Mouse (Mus musculus): ENCODE results near the gene Selenoo. TPM values are rescaled to one million over a fixed set of nuclear protein-coding genes. Genes with fewer than 3 reads are reported as not detected.

Selenoo gene
- 10 to 100 TPM; 15.1 to 15.2 TPM for total RNA-seq (2021)

- DNase-seq (ENCODE audit: low spot score) = peak; percentile 86
- intact Hi-C loops (cut with DNase I) = no loop called here
These were observed at the start of gene Selenoo for GRCm38 (mm10) chr15:89088607-89089247. TSS of gene Selenoo (plus strand) at chr15:89089084.

- DNase-seq (ENCODE audit: low spot score) = no peak
- intact Hi-C loops (cut with DNase I) = no loop called here
These were observed 44.5 kb upstream of the Selenoo start for GRCm38 (mm10) chr15:89044381-89044780.

DNA sequence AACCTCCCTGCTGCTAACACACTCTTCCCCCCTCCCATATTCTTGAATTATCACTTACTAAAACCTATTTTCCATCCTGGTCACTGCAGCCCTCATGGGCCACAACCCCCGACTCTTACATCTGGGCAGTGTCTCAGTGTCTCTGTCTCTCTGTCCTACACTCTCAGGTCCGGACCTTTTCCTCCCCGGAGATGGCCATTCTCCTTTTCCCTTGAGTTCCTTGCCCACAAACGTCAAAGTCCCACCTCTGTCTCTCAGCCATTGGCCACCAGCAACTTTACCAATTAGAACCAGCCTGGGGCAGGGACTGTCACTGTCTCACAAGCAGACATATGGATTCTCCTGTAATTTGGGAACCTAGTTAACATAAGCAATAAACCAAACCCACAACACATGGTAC is 42.5 kb upstream of the Selenoo start:
- intact Hi-C loops (cut with DNase I) = no loop called here
- DNase-seq (ENCODE audit: low spot score) = no peak

- no peak for DNase-seq (ENCODE audit: low spot score)
- intact Hi-C loops (cut with DNase I) = no loop called here
These were observed 34.2 kb upstream of the Selenoo start for GRCm38 (mm10) chr15:89054666-89055065.

GRCm38 (mm10) chr15:89058736-89059135 is 30.1 kb upstream of the Selenoo start:
- intact Hi-C loops (cut with DNase I) = no loop called here
- no peak for DNase-seq (ENCODE audit: low spot score)

DNA sequence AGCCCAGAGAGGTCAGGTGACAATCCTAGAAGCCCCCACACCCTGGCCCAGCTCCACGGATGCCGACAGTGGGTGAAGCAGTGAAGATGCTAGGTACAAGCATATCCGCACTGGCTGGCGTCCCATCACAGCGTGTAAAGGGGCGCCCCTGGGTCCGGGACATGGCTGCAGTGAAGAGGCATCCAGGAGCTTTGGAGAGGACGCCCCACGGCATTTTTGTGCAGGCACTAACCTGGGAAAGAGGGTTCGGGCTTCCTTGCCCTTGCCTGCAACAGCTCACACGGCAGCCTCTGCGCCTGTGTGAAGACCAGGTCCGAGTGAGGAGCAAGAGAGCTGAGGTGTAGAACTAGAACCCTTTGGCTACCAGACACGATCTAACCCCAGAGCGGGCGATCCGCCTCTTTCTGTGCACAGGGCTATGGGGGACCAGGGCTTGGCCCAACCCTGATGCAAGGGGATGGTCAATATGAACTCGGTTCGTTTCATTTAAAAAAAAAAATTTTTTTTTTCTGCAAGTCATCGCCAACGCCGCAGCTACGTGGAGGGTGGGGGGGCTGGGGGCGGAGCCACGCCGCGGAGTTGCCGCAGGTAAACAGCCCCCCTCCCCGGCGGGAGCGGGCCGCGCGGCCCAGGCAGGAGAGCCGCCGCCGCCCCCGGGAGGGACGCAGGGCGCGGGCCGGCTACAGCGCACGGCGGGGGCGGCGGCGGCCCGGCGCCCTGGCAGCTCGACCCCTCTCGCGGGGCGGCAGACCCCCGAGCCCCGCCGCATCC is 29.5 kb upstream of the Selenoo start, which contains the start of gene Panx2:
Gene Panx2 (plus strand): TSS at position 574 of the 771 bp plus-strand sequence.
- intact Hi-C loops (cut with DNase I) = no loop called here
- no peak for DNase-seq (ENCODE audit: low spot score)

GRCm38 (mm10) chr15:89060032-89060681 is 28.7 kb upstream of the Selenoo start:
- no peak for DNase-seq (ENCODE audit: low spot score)
- intact Hi-C loops (cut with DNase I) = no loop called here

DNA sequence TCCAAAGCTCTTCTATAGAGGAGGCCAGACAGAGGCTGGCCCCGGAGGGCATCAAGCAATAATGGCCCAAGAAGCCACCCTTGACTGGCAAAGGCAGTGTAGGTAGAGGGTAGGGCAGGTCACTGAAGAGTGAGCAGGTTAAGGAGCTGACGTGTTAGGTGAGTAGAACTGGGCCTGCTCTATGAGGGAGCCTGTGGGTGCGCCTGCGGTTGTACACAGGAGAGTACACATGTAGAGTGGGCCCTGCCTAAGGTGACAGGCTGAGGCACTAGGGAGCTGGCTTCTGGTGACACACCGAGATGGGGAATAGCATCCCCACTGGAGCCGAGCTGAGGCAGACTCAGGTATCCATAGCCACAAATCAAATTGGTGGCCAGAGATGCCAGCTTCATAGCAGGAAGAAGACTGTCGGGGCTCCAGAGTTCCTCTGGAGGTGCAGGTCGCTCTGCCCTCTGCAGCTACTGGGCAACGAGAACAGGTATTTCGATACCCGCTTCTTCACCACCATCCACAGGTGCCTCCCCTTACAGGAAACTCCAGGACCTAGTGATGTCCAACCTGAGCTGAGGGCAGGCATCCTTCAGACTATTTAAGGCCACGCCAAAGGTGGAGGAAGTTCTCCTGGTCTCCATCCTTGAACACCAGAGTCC is 27.9 kb upstream of the Selenoo start:
- DNase-seq (ENCODE audit: low spot score) = no peak
- intact Hi-C loops (cut with DNase I) = no loop called here

GRCm38 (mm10) chr15:89061761-89062517 is 26.9 kb upstream of the Selenoo start:
- DNase-seq (ENCODE audit: low spot score) = no peak
- intact Hi-C loops (cut with DNase I) = no loop called here

GRCm38 (mm10) chr15:89062518-89062910 is 26.4 kb upstream of the Selenoo start:
- DNase-seq (ENCODE audit: low spot score) = no peak
- intact Hi-C loops (cut with DNase I) = no loop called here

DNA sequence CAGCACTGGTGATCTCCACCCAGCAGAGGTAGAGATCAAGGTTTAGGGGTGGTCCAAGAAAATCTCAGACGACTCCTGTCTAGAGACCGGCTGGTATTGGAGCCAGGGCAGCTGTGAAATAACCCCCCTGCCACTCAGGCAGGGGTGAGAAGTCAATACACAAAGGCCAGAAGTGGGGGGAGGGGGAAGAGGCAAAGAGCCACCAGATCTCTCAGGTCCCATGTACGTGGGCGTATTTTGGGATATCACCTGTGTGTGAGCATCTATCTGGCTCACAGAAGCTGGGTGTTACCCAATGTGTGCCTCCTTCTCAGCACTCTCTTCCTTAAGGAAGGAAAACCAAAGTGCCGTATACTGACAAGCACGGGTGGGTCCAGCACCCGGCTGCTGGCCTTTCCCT is 25.9 kb upstream of the Selenoo start:
- intact Hi-C loops (cut with DNase I) = no loop called here
- no peak for DNase-seq (ENCODE audit: low spot score)

DNA sequence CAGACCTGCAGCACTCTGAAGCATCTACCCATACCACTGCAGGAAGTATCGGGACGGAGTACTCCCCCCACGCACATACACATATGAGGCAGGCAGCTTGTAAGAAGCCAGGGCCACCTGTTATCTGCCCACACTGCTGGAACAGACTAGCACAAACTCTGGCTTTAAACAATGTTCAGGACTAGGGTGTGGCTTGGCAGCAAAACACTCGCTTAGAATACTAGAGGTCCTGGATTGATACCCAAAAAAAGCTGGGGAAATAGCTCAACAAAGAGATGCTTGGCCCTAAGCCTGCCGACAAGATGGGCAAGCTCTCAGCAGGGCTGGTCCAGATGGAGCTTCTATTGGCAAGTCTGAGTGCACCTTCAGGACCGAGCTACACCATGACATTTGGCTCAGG is 25.3 kb upstream of the Selenoo start:
- DNase-seq (ENCODE audit: low spot score) = no peak
- intact Hi-C loops (cut with DNase I) = no loop called here

DNA sequence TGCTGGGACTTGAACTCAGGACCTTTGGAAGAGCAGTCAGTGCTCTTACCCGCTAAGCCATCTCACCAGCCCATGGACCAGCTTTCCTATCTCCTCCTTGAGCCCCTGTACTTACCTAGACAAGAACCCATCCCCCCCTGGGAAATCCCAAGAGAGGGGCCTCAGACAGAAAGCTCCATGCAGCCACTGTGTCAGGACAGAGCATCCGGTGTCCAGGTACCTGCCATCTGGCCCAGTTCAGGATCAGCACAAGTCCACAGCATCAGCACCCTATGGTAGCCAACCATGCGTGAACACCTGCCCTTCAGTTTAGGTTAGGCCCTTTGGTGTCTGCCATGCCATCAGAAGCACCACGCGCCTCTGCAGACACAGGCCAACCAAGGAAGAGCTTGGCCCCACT is 24.0 kb upstream of the Selenoo start:
- DNase-seq (ENCODE audit: low spot score) = no peak
- intact Hi-C loops (cut with DNase I) = no loop called here

- intact Hi-C loops (cut with DNase I) = no loop called here
- DNase-seq (ENCODE audit: low spot score) = no peak
These were observed 21.3 kb upstream of the Selenoo start for GRCm38 (mm10) chr15:89067609-89068008.

DNA sequence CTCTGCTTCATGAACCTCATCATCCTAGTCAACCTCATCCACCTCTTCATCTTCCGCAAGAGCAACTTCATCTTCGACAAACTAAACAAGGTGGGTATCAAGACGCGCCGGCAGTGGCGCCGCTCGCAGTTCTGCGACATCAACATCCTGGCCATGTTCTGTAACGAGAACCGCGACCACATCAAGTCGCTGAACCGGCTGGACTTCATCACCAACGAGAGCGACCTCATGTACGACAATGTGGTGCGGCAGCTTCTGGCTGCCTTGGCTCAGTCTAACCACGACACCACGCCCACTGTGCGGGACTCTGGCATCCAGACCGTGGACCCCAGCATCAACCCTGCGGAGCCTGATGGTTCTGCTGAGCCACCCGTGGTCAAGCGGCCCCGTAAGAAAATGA is 20.7 kb upstream of the Selenoo start:
- no peak for DNase-seq (ENCODE audit: low spot score)
- intact Hi-C loops (cut with DNase I) = no loop called here

- intact Hi-C loops (cut with DNase I) = no loop called here
- no peak for DNase-seq (ENCODE audit: low spot score)
These were observed 19.5 kb upstream of the Selenoo start for GRCm38 (mm10) chr15:89069336-89069840.

GRCm38 (mm10) chr15:89070606-89071005 is 18.3 kb upstream of the Selenoo start:
- DNase-seq (ENCODE audit: low spot score) = no peak
- intact Hi-C loops (cut with DNase I) = no loop called here

DNA sequence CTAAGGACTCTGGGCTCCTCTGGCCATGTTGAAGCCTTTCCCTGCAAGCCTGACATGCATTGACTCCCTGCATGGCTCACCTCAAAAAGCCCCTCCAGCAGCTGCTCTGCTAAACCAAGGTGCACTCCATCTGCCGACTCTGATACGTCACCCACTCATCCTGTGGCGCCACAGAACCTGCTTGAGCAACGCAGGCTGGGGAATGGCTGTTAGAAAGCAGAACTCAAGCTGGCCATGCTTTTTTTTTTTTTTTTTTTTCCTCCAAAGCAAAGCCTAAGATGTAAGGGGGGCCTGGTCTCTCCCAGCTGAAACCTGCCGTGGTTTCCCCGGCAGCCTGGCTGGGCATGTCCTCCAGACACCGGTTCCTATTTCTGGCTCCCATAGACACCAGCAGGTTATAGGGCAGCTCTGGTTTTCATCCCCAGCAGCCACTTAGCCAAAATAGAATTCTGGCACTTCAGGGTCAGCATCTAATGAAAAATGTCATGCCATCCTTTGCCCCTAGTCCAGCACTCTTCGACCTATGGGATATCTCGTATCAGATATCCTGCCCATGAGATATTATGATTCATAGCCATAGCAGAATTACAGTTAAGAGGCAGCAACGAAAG is 14.8 kb upstream of the Selenoo start:
- DNase-seq (ENCODE audit: low spot score) = no peak
- intact Hi-C loops (cut with DNase I) = no loop called here
